Mouse (Mus musculus) lung, postnatal 0 days (tissue): ENCODE data around the gene Spcs1.
A peak's percentile ranks its signal among the peaks of the same experiment; 100 is the strongest.

Experiments
- CTCF ChIP-seq: IDR thresholded peaks from 2 replicates; pipeline ENCODE4 v1.5.1; 2016; ENCODE audit warnings: antibody characterized with exemption, mild to moderate bottlenecking
- EP300 ChIP-seq: IDR thresholded peaks from 2 replicates; pipeline ENCODE4 v1.6.1; 2016; ENCODE audit warnings: antibody characterized with exemption, mild to moderate bottlenecking, control low read depth

- TF ChIP-seq CTCF (peak; percentile 35; the same call in 1 of the 2 replicates), EP300 (no peak)
Observed at GRCm38 (mm10) chr14:31000816-31001306, 611 bp downstream of the Spcs1 start.
